Mouse (Mus musculus): ENCODE data around the gene Clmp.
"Not testable (repeated sequence)": the region's sequence is repeated elsewhere in the genome, so short reads cannot be mapped to it uniquely, and the experiment has no call there.

DNA sequence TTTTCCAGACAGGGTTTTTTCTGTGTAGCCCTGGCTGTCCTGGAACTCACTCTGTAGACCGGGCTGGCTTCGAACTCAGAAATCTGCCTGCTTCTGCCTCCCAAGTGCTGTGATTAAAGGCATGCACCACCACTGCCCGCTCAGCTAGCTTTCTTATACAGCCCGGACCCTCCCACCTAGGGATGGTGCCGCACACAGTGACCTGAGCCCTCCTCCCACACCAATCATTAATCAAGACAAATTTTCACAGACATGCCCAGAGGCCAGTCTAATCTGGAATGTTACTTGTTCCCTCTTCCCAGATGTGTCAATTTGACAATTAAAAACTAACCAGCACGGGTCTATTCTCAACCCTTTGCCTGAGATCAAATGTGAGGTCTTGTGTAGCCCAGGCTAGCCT, 87.4 kb downstream of the Clmp start:
- TF ChIP-seq MAX (IDR thresholded peaks at IDR 0.05; ENCODE audit: low read depth); POLR2A (IDR thresholded peaks at IDR 0.05; ENCODE audit: insufficient read length, low read depth); USF1 (IDR thresholded peaks at IDR 0.05; ENCODE audit: low read depth); REST (IDR thresholded peaks at IDR 0.05; ENCODE audit: insufficient read depth, insufficient read length); TCF3 (IDR thresholded peaks at IDR 0.05; ENCODE audit: insufficient read length, low read depth); POLR2AphosphoS2 (IDR thresholded peaks at IDR 0.05; ENCODE audit: insufficient read length, low read depth); MYOG (IDR thresholded peaks at IDR 0.05; ENCODE audit: control insufficient read depth in 1 of 3, insufficient read depth in 1 of 3, insufficient read length in 2 of 3, low read depth in 2 of 3); TCF12 (IDR thresholded peaks at IDR 0.05; ENCODE audit: insufficient read depth, poor library complexity, severe bottlenecking); SRF (IDR thresholded peaks at IDR 0.05; ENCODE audit: control insufficient read depth, insufficient read length, low read depth); E2F4 (IDR thresholded peaks at IDR 0.05; ENCODE audit: insufficient read depth); CEBPB (IDR thresholded peaks at IDR 0.05; ENCODE audit: insufficient read depth, poor library complexity, severe bottlenecking); MYOD1 (IDR thresholded peaks at IDR 0.05; ENCODE audit: control insufficient read depth in 1 of 3, insufficient read length in 2 of 3, low read depth in 2 of 3): not testable (repeated sequence)

Data from myocyte (in vitro differentiated cells).